In genomic region chr1:155232385-155232784, GRCm38 (mm10) we compare ENCODE assay signal across 9 mouse cellular contexts. TPM values are rescaled to one million over a fixed set of nuclear protein-coding genes. Genes with fewer than 3 reads are reported as not detected.
DNase-seq lines count a peak whose midpoint lies in the region; ATAC-seq and TF ChIP-seq lines count a peak whose summit lies in the region.
"Had no signal": no experiment of that assay in that cellular context is flagged by ENCODE, and none has a peak within 500 bp of the region (broad histone marks: within the 10 kb centered on the region; RNA-seq: fewer than 3 reads in every experiment).

No protein-coding gene starts in this region.

- no peak for ATAC-seq in lung, embryonic 16.5 days (ENCODE audit: low read depth)
- no peak; the same call in 1 of the 2 replicates for ATAC-seq in stomach, postnatal 0 days (ENCODE audit: low FRiP score, low TSS enrichment)

- H3K9me3 ChIP-seq in lung, embryonic 16.5 days (ENCODE audit: control insufficient read depth, low read length) = no peaks in the 10 kb centered on the region
- no peaks in the 10 kb centered on the region for H3K9me3 ChIP-seq in limb, embryonic 10.5 days (replicated peaks)
- H3K9me3 ChIP-seq in stomach, postnatal 0 days (ENCODE audit: control insufficient read depth, low read length) = no peaks in the 10 kb centered on the region

- 51% methylated on average over 12 of the region's 12 CpGs for WGBS in lung, embryonic 16.5 days
- 82% methylated on average over 12 of the region's 12 CpGs for WGBS in limb, embryonic 10.5 days
- 43% methylated on average over 12 of the region's 12 CpGs for WGBS in stomach, postnatal 0 days

- H3K4me2 ChIP-seq in lung, embryonic 16.5 days (ENCODE audit: low read depth, low read length) = no peak overlapping the region
- H3K4me2 ChIP-seq in stomach, postnatal 0 days (replicated peaks; ENCODE audit: low read depth) = no peak overlapping the region

- peak overlapping the region; percentile 73 for H3K27ac ChIP-seq in lung, embryonic 16.5 days (ENCODE audit: low read length)
- peak overlapping the region; percentile 70; the same call in 1 of the 2 replicates for H3K27ac ChIP-seq in limb, embryonic 10.5 days
- 0 out of 2 replicates have a peak overlapping the region, but pooled peaks have one; percentile 0 for H3K27ac ChIP-seq in stomach, postnatal 0 days (replicated peaks)

- no peak for TF ChIP-seq CTCF in stomach, postnatal 0 days (IDR thresholded peaks at IDR 0.05; ENCODE audit: low read depth)

- DNase-seq in cerebellum, adult 11-12 months = peak; percentile 49
- DNase-seq in cerebellum, adult 11 months = no peak
- no peak for DNase-seq in lung, postnatal 25 days (ENCODE audit: low spot score)
- DNase-seq in limb, embryonic 10.5 days (ENCODE audit: low spot score) = no peak
- no peak for DNase-seq in stomach, postnatal 0 days (ENCODE audit: low spot score)
- no peak for DNase-seq in yolk sac, embryonic 10.5 days (ENCODE audit: low spot score)
- DNase-seq in left cerebral cortex, adult 18-20 months (ENCODE audit: low spot score in 2 of 2) = no peak
- DNase-seq: embryo, embryonic 11 days had no signal

- peaks cover 34% of the 10 kb centered on the region for H3K4me1 ChIP-seq in lung, embryonic 16.5 days (replicated peaks; ENCODE audit: control insufficient read depth, insufficient read depth, low read length)
- peaks cover 86% of the 10 kb centered on the region for H3K4me1 ChIP-seq in limb, embryonic 10.5 days
- H3K4me1 ChIP-seq in stomach, postnatal 0 days (replicated peaks; ENCODE audit: control insufficient read depth, insufficient read depth) = peaks cover 7% of the 10 kb centered on the region

- H3K9ac ChIP-seq in lung, embryonic 16.5 days (ENCODE audit: low read length) = peak overlapping the region; percentile 28; the same call in 1 of the 2 replicates
- no peak overlapping the region for H3K9ac ChIP-seq in stomach, postnatal 0 days (ENCODE audit: low read length)

- no peaks in the 10 kb centered on the region for H3K27me3 ChIP-seq in lung, embryonic 16.5 days (ENCODE audit: control insufficient read depth, insufficient read depth, low read depth, low read length)
- H3K27me3 ChIP-seq in limb, embryonic 10.5 days (ENCODE audit: low read depth, poor library complexity, severe bottlenecking) = no peaks in the 10 kb centered on the region
- H3K27me3 ChIP-seq in stomach, postnatal 0 days (ENCODE audit: control insufficient read depth, insufficient read depth, low read length) = no peaks in the 10 kb centered on the region

- no peak for TF ChIP-seq EP300 in stomach, postnatal 0 days (optimal IDR thresholded peaks at IDR 0.05)

- peaks cover 2% of the 10 kb centered on the region; the same call in 1 of the 2 replicates for H3K36me3 ChIP-seq in lung, embryonic 16.5 days (ENCODE audit: control insufficient read depth, insufficient read depth, low read length)
- peaks cover 45% of the 10 kb centered on the region for H3K36me3 ChIP-seq in limb, embryonic 10.5 days
- H3K36me3 ChIP-seq in stomach, postnatal 0 days (ENCODE audit: control insufficient read depth, insufficient read depth, low read length) = no peaks in the 10 kb centered on the region

- no peak overlapping the region for H3K4me3 ChIP-seq in lung, embryonic 16.5 days (ENCODE audit: low read length)
- H3K4me3 ChIP-seq in limb, embryonic 10.5 days = no peak overlapping the region
- H3K4me3 ChIP-seq in stomach, postnatal 0 days (ENCODE audit: low read depth, low read length) = no peak overlapping the region

RNA-seq across cellular contexts. Expression of gene BC034090, which starts 11.9 kb away (rescaled TPM):
- 4.4 and 4.8 TPM in 2 replicates for polyA plus RNA-seq in lung, embryonic 16.5 days (2015; fragmentation: Nextera tagmentation; extraction: Ambion mirVana)
- polyA plus RNA-seq in limb, embryonic 10.5 days (2016; fragmentation: Nextera tagmentation; extraction: Ambion mirVana) = 5.2 and 6.8 TPM in 2 replicates
- 1.6 TPM in 2 replicates for polyA plus RNA-seq in stomach, postnatal 0 days (2015; fragmentation: Nextera tagmentation; extraction: Ambion mirVana)
- total RNA-seq in left cerebral cortex, adult 18-20 months (2021) = 10 to 100 TPM in 1 of 2 experiments, 1 to 10 TPM in 1; 7.9 to 10.7 TPM

Comparison
In these comparisons a context has a peak if more than half of its experiments do, and no peak if none do; other contexts are left out.
1. H3K27ac ChIP-seq: peak in every context shown above with its lines; median percentile 73 in lung, embryonic 16.5 days; 70 in limb, embryonic 10.5 days; 0 in stomach, postnatal 0 days.